Mouse (Mus musculus) urinary bladder, postnatal 14 days (tissue): ENCODE results near the gene Zbtb12.
A peak's percentile ranks its signal among the peaks of the same experiment; 100 is the strongest.
"Not testable (repeated sequence)": the region's sequence is repeated elsewhere in the genome, so short reads cannot be mapped to it uniquely, and the experiment has no call there.

Source experiments
- DNase-seq: peaks from one replicate; pipeline ENCODE4 v3.0.0; 2021; ENCODE audit warnings: low spot score

The Zbtb12 gene

GRCm38 (mm10) chr17:34874321-34874720, 5.0 kb upstream of the Zbtb12 start:
- no peak for DNase-seq

GRCm38 (mm10) chr17:34881166-34881565, 1.9 kb downstream of the Zbtb12 start:
- no peak for DNase-seq

- DNase-seq = no peak
Measured at GRCm38 (mm10) chr17:34881683-34882310, 2.5 kb downstream of the Zbtb12 start, which contains the start of gene Gm20547. Gene Gm20547 (minus strand): TSS chr17:34882042.

- no peak for DNase-seq
Measured at GRCm38 (mm10) chr17:34883332-34883731, 4.0 kb downstream of the Zbtb12 start.

- DNase-seq = no peak
Measured at GRCm38 (mm10) chr17:34884704-34885103, 5.4 kb downstream of the Zbtb12 start.

GRCm38 (mm10) chr17:34885615-34886014, 6.3 kb downstream of the Zbtb12 start:
- no peak for DNase-seq

- DNase-seq = no peak
Measured at GRCm38 (mm10) chr17:34887942-34888341, 8.7 kb downstream of the Zbtb12 start.

- no peak for DNase-seq
Measured at GRCm38 (mm10) chr17:34890074-34890743, 10.9 kb downstream of the Zbtb12 start.

GRCm38 (mm10) chr17:34891377-34891776, 12.1 kb downstream of the Zbtb12 start:
- no peak for DNase-seq

- DNase-seq = no peak
Measured at GRCm38 (mm10) chr17:34893072-34893824, 14.0 kb downstream of the Zbtb12 start.

- peak; percentile 95 for DNase-seq
Measured at GRCm38 (mm10) chr17:34894074-34894597, 14.9 kb downstream of the Zbtb12 start.

- DNase-seq = peak; percentile 62
Measured at GRCm38 (mm10) chr17:34894801-34895530, 15.7 kb downstream of the Zbtb12 start.

- no peak for DNase-seq
Measured at GRCm38 (mm10) chr17:34895724-34896123, 16.4 kb downstream of the Zbtb12 start.

- DNase-seq = no peak
Measured at GRCm38 (mm10) chr17:34896366-34896765, 17.1 kb downstream of the Zbtb12 start.

- DNase-seq = peak; percentile 64
Measured at GRCm38 (mm10) chr17:34897373-34898159, 18.3 kb downstream of the Zbtb12 start.

- peak; percentile 81 for DNase-seq
Measured at GRCm38 (mm10) chr17:34898160-34898586, 18.9 kb downstream of the Zbtb12 start, which contains the start of the genes C2 and Ehmt2. Gene C2 (minus strand): TSS chr17:34898265. Gene Ehmt2 (plus strand): TSS chr17:34898469.

GRCm38 (mm10) chr17:34898706-34899052, 19.4 kb downstream of the Zbtb12 start:
- no peak for DNase-seq

GRCm38 (mm10) chr17:34899053-34899889, 20.0 kb downstream of the Zbtb12 start:
- peak; percentile 42 for DNase-seq

GRCm38 (mm10) chr17:34899890-34900243, 20.6 kb downstream of the Zbtb12 start:
- DNase-seq = peak; percentile 29

GRCm38 (mm10) chr17:34900826-34901225, 21.5 kb downstream of the Zbtb12 start:
- not testable (repeated sequence) for DNase-seq
